Comparison of ENCODE assay signal across 10 mouse cellular contexts in the genomic region with DNA sequence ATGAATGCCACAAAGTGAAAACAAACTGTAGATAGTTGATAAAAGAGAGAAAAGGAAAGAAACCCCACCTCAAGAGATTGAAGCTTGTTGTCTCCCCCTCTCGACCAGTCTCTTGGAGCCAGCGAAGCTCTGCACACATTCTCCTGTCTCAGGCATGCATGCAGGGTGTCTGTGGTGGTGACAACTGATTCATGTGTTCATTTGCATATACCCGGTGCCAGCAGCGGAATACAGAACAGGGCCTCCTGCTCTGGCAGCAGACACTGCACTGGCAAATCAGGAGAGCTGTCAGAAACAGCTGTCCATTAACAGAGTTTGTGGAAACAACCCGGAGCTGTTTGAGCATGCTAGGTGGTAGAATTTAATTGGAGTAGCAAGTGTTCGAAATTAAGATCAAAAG.
DNase-seq lines count a peak whose midpoint lies in the region; ATAC-seq lines count a peak whose summit lies in the region.
"Had no signal": no experiment of that assay in that cellular context is flagged by ENCODE, and none has a peak within 500 bp of the region (broad histone marks: within the 10 kb centered on the region; RNA-seq: fewer than 3 reads in every experiment).

No protein-coding gene starts in this region.

- no peaks in the 10 kb centered on the region for H3K27me3 ChIP-seq in hindbrain, embryonic 14.5 days (ENCODE audit: control insufficient read depth, insufficient read depth, low read length)
- H3K27me3 ChIP-seq: limb, embryonic 12.5 days; stomach, embryonic 15.5 days had no signal

- H3K4me1 ChIP-seq in hindbrain, embryonic 14.5 days (replicated peaks; ENCODE audit: control insufficient read depth, insufficient read depth, low read length) = 0 out of 2 replicates have a peak, but pooled peaks cover 6% of the 10 kb centered on the region
- H3K4me1 ChIP-seq: limb, embryonic 12.5 days; stomach, embryonic 15.5 days had no signal

- intact Hi-C loops in left cerebral cortex, postnatal 4 days (cut with DNase I) = no loop called here

- H3K36me3 ChIP-seq in hindbrain, embryonic 14.5 days (replicated peaks; ENCODE audit: control insufficient read depth, insufficient read depth) = no peaks in the 10 kb centered on the region
- H3K36me3 ChIP-seq: limb, embryonic 12.5 days; stomach, embryonic 15.5 days had no signal

- H3K27ac ChIP-seq in hindbrain, embryonic 14.5 days = no peak overlapping the region
- H3K27ac ChIP-seq: limb, embryonic 12.5 days; stomach, embryonic 15.5 days had no signal

- no peak overlapping the region for H3K4me2 ChIP-seq in hindbrain, embryonic 14.5 days (replicated peaks)
- H3K4me2 ChIP-seq: limb, embryonic 12.5 days; stomach, embryonic 15.5 days had no signal

- DNase-seq in embryo, embryonic 10.5 days (ENCODE audit: low spot score) = peak; percentile 2
- DNase-seq in embryo, embryonic 9.5 days (ENCODE audit: extremely low spot score) = no peak
- peak; percentile 34 for DNase-seq in Muller cell, postnatal 12 days (ENCODE audit: inconsistent ontology term)
- DNase-seq in hindbrain, embryonic 14.5 days (ENCODE audit: low spot score) = peak; percentile 53
- peak; percentile 58 for DNase-seq in left cerebral cortex, postnatal 4 days
- no peak for DNase-seq in urinary bladder, adult 18-20 months (ENCODE audit: low spot score in 2 of 2)
- no peak for DNase-seq in ovary, postnatal 14 days (ENCODE audit: low spot score)
- DNase-seq in c-Kit-positive CD71-positive TER-119-positive erythroid progenitor cells, embryonic 14.5 days (ENCODE audit: low spot score) = no peak

- WGBS in hindbrain, embryonic 14.5 days = 30% methylated on average over 6 of the region's 6 CpGs

- no peak overlapping the region for H3K9ac ChIP-seq in hindbrain, embryonic 14.5 days
- H3K9ac ChIP-seq: limb, embryonic 12.5 days; stomach, embryonic 15.5 days had no signal

- H3K9me3 ChIP-seq in hindbrain, embryonic 14.5 days (ENCODE audit: control insufficient read depth, low read length) = no peaks in the 10 kb centered on the region
- H3K9me3 ChIP-seq: limb, embryonic 12.5 days; stomach, embryonic 15.5 days had no signal

- peak; percentile 91 for ATAC-seq in hindbrain, embryonic 14.5 days (ENCODE audit: low FRiP score)

- no peak overlapping the region for H3K4me3 ChIP-seq in hindbrain, embryonic 14.5 days (replicated peaks; ENCODE audit: low read length)
- H3K4me3 ChIP-seq: limb, embryonic 12.5 days; stomach, embryonic 15.5 days had no signal

Comparison
In these comparisons a context has a peak if more than half of its experiments do, and no peak if none do; other contexts are left out.
1. DNase-seq: peak in embryo, embryonic 10.5 days (single experiment), Muller cell, postnatal 12 days (single experiment), hindbrain, embryonic 14.5 days (single experiment) and left cerebral cortex, postnatal 4 days (single experiment); none in embryo, embryonic 9.5 days (single experiment), urinary bladder, adult 18-20 months (0 of 2), ovary, postnatal 14 days (single experiment) and c-Kit-positive CD71-positive TER-119-positive erythroid progenitor cells, embryonic 14.5 days (single experiment).